ENCODE assay signal across 16 mouse cellular contexts in genomic region chr11:35280826-35281225, GRCm38 (mm10).
DNase-seq lines count a peak whose midpoint lies in the region; ATAC-seq and TF ChIP-seq lines count a peak whose summit lies in the region.
"Had no signal": no experiment of that assay in that cellular context is flagged by ENCODE, and none has a peak within 500 bp of the region (broad histone marks: within the 10 kb centered on the region; RNA-seq: fewer than 3 reads in every experiment).

No protein-coding gene starts in this region.

- H3K4me3 ChIP-seq in embryonic fibroblast, embryonic 13.5 days (ENCODE audit: insufficient read depth, low read length): no peak overlapping the region
- H3K4me3 ChIP-seq in liver, embryonic 16.5 days (ENCODE audit: low read depth, low read length): no peak overlapping the region
- H3K4me3 ChIP-seq: embryonic facial prominence, embryonic 12.5 days; gastrocnemius, adult 2 months; megakaryocyte, embryonic 14.5 days had no signal

- H3K4me1 ChIP-seq in embryonic fibroblast, embryonic 13.5 days (ENCODE audit: control insufficient read depth, insufficient read depth, low read length): peaks cover 3% of the 10 kb centered on the region; the same call in 1 of the 2 replicates
- H3K4me1 ChIP-seq in liver, embryonic 16.5 days (ENCODE audit: control insufficient read depth, low read depth, low read length): no peaks in the 10 kb centered on the region
- H3K4me1 ChIP-seq: megakaryocyte, embryonic 14.5 days had no signal

- peak; percentile 73 for ATAC-seq in liver, embryonic 16.5 days (ENCODE audit: low read depth)
- ATAC-seq: activated CD4-positive, CD25-positive, alpha-beta regulatory T cell, adult 4 months; forebrain, embryonic 16.5 days; midbrain, embryonic 16.5 days; Patski had no signal

- peak; percentile 32 for DNase-seq in kidney, adult 18-20 months
- no peak for DNase-seq in kidney, postnatal 25 days
- DNase-seq in lung, postnatal 25 days (ENCODE audit: low spot score): peak; percentile 26
- DNase-seq in adrenal gland, adult 8-10 months: no peak
- no peak for DNase-seq in layer of hippocampus, adult 8-10 months (ENCODE audit: low spot score in 2 of 2)
- DNase-seq: gastrocnemius, adult 2 months; heart, adult 11 months had no signal

- H3K4me2 ChIP-seq in liver, embryonic 16.5 days (ENCODE audit: low read depth, low read length): no peak overlapping the region
- H3K4me2 ChIP-seq: embryonic facial prominence, embryonic 12.5 days had no signal

- no peak overlapping the region for H3K9ac ChIP-seq in liver, embryonic 16.5 days (ENCODE audit: low read depth, low read length)
- H3K9ac ChIP-seq: embryonic facial prominence, embryonic 12.5 days had no signal

- H3K9me3 ChIP-seq in liver, embryonic 16.5 days (replicated peaks; ENCODE audit: control insufficient read depth, low read length): no peaks in the 10 kb centered on the region
- H3K9me3 ChIP-seq: embryonic facial prominence, embryonic 12.5 days had no signal

- H3K27ac ChIP-seq in embryonic fibroblast, embryonic 13.5 days (ENCODE audit: insufficient read depth, low read length): peak overlapping the region; percentile 51
- no peak overlapping the region for H3K27ac ChIP-seq in liver, embryonic 16.5 days (ENCODE audit: low read length)
- H3K27ac ChIP-seq: embryonic facial prominence, embryonic 12.5 days; gastrocnemius, adult 2 months; kidney, postnatal 0 days had no signal

- H3K27me3 ChIP-seq in liver, embryonic 16.5 days (ENCODE audit: control insufficient read depth, insufficient read depth, low read depth, low read length): no peaks in the 10 kb centered on the region
- H3K27me3 ChIP-seq: embryonic facial prominence, embryonic 12.5 days; megakaryocyte, embryonic 14.5 days; Patski had no signal

- no peaks in the 10 kb centered on the region for H3K36me3 ChIP-seq in liver, embryonic 16.5 days (ENCODE audit: control insufficient read depth, insufficient read depth)
- H3K36me3 ChIP-seq: embryonic facial prominence, embryonic 12.5 days had no signal

- 44% methylated on average over 6 of the region's 6 CpGs for WGBS in liver, embryonic 16.5 days (ENCODE audit: insufficient replicate concordance)

- no peak for TF ChIP-seq CTCF in embryonic fibroblast, embryonic 13.5 days (IDR thresholded peaks at IDR 0.05; ENCODE audit: borderline replicate concordance, insufficient read depth, low read length)

- TF ChIP-seq POLR2A in embryonic fibroblast, embryonic 13.5 days (IDR thresholded peaks at IDR 0.05; ENCODE audit: low read depth, low read length): no peak

Comparison
In these comparisons a context has a peak if more than half of its experiments do, and no peak if none do; other contexts are left out.
1. DNase-seq: peak in kidney, adult 18-20 months (single experiment) and lung, postnatal 25 days (single experiment); none in kidney, postnatal 25 days (0 of 2), adrenal gland, adult 8-10 months (single experiment) and layer of hippocampus, adult 8-10 months (0 of 2).